ENCODE assay signal across 10 mouse cellular contexts in genomic region chr12:16587767-16588166, GRCm38 (mm10). TPM values are rescaled to one million over a fixed set of nuclear protein-coding genes. Genes with fewer than 3 reads are reported as not detected.
DNase-seq lines count a peak whose midpoint lies in the region; ATAC-seq and TF ChIP-seq lines count a peak whose summit lies in the region.
"Had no signal": no experiment of that assay in that cellular context is flagged by ENCODE, and none has a peak within 500 bp of the region (broad histone marks: within the 10 kb centered on the region; RNA-seq: fewer than 3 reads in every experiment).

No protein-coding gene starts in this region.

- intact Hi-C loops in left cerebral cortex, adult 2 months (cut with DNase I) = no loop called here

- ATAC-seq in forebrain, embryonic 11.5 days (replicated peaks; ENCODE audit: low FRiP score) = no peak
- no peak for ATAC-seq in hindbrain, embryonic 11.5 days (ENCODE audit: low FRiP score)

- H3K27me3 ChIP-seq in forebrain, embryonic 10.5 days (ENCODE audit: poor library complexity, severe bottlenecking) = peaks cover 10% of the 10 kb centered on the region
- no peaks in the 10 kb centered on the region for H3K27me3 ChIP-seq in forebrain, embryonic 11.5 days (ENCODE audit: control insufficient read depth, insufficient read depth, low read length)
- no peaks in the 10 kb centered on the region for H3K27me3 ChIP-seq in hindbrain, embryonic 11.5 days (ENCODE audit: control insufficient read depth, insufficient read depth, low read length)

- H3K9ac ChIP-seq in forebrain, embryonic 11.5 days (ENCODE audit: low read length) = no peak overlapping the region
- no peak overlapping the region for H3K9ac ChIP-seq in hindbrain, embryonic 11.5 days (ENCODE audit: low read depth, low read length)

- peaks cover 64% of the 10 kb centered on the region for H3K4me1 ChIP-seq in forebrain, embryonic 10.5 days
- H3K4me1 ChIP-seq in forebrain, embryonic 11.5 days (replicated peaks; ENCODE audit: control insufficient read depth, insufficient read depth, low read length) = peaks cover 16% of the 10 kb centered on the region
- H3K4me1 ChIP-seq in hindbrain, embryonic 11.5 days (replicated peaks; ENCODE audit: control insufficient read depth, insufficient read depth, low read length) = peaks cover 3% of the 10 kb centered on the region; the same call in 1 of the 2 replicates

- peaks cover 45% of the 10 kb centered on the region; the same call in 1 of the 2 replicates for H3K79me2 ChIP-seq in macrophage (ENCODE audit: inconsistent target)

- H3K27ac ChIP-seq in forebrain, embryonic 10.5 days = no peak overlapping the region
- no peak overlapping the region for H3K27ac ChIP-seq in forebrain, embryonic 11.5 days (ENCODE audit: low read depth, low read length)
- H3K27ac ChIP-seq in hindbrain, embryonic 11.5 days (ENCODE audit: low read depth, low read length) = no peak overlapping the region
- no peak overlapping the region; the same call in 1 of the 2 replicates for H3K27ac ChIP-seq in macrophage
- H3K27ac ChIP-seq in left cerebral cortex, adult 2 months = no peak overlapping the region

- no peak overlapping the region for H3K4me2 ChIP-seq in forebrain, embryonic 11.5 days (ENCODE audit: low read depth, low read length, severe bottlenecking)
- H3K4me2 ChIP-seq in hindbrain, embryonic 11.5 days (replicated peaks; ENCODE audit: low read depth, low read length) = peak overlapping the region; percentile 46

- DNase-seq in forebrain, embryonic 10.5 days (ENCODE audit: extremely low spot score, low spot score) = no peak
- DNase-seq in forebrain, embryonic 11.5 days (ENCODE audit: low spot score) = no peak
- peak; percentile 27 for DNase-seq in ES-CJ7 (ENCODE audit: low read depth, low spot score)
- DNase-seq in hindbrain, embryonic 11.5 days (ENCODE audit: low spot score) = no peak
- no peak for DNase-seq in thymus, postnatal 36 days
- DNase-seq in ovary, adult 18-20 months (ENCODE audit: low spot score) = no peak
- DNase-seq in left cerebral cortex, adult 2 months (ENCODE audit: extremely low spot score in 1 of 2, low spot score in 2 of 2) = no peak
- DNase-seq: cerebellum, adult 9-10 months; left cerebral cortex, postnatal 4 days had no signal

- TF ChIP-seq CTCF in left cerebral cortex, adult 2 months (IDR thresholded peaks at IDR 0.05) = no peak

- H3K9me3 ChIP-seq in forebrain, embryonic 10.5 days = no peaks in the 10 kb centered on the region
- H3K9me3 ChIP-seq in forebrain, embryonic 11.5 days (ENCODE audit: control insufficient read depth, low read length) = no peaks in the 10 kb centered on the region
- H3K9me3 ChIP-seq in hindbrain, embryonic 11.5 days (ENCODE audit: control insufficient read depth, low read length) = no peaks in the 10 kb centered on the region

- no peaks in the 10 kb centered on the region for H3K36me3 ChIP-seq in forebrain, embryonic 10.5 days (replicated peaks)
- no peaks in the 10 kb centered on the region for H3K36me3 ChIP-seq in forebrain, embryonic 11.5 days (ENCODE audit: control insufficient read depth, insufficient read depth, low read length)
- no peaks in the 10 kb centered on the region for H3K36me3 ChIP-seq in hindbrain, embryonic 11.5 days (ENCODE audit: control insufficient read depth, insufficient read depth, low read length)
- no peaks in the 10 kb centered on the region for H3K36me3 ChIP-seq in macrophage (ENCODE audit: inconsistent target)

- H3K4me3 ChIP-seq in forebrain, embryonic 10.5 days = 0 out of 2 replicates have a peak overlapping the region, but pooled peaks have one; percentile 76
- no peak overlapping the region for H3K4me3 ChIP-seq in forebrain, embryonic 11.5 days (ENCODE audit: low read depth, low read length)
- H3K4me3 ChIP-seq in hindbrain, embryonic 11.5 days (ENCODE audit: low read depth, low read length) = no peak overlapping the region
- peak overlapping the region; percentile 85; the same call in 1 of the 2 replicates for H3K4me3 ChIP-seq in macrophage (ENCODE audit: inconsistent target)
- no peak overlapping the region for H3K4me3 ChIP-seq in left cerebral cortex, adult 2 months

- WGBS in forebrain, embryonic 10.5 days = 84% methylated on average over 5 of the region's 5 CpGs
- 78% methylated on average over 5 of the region's 5 CpGs for WGBS in forebrain, embryonic 11.5 days
- WGBS in hindbrain, embryonic 11.5 days = 73% methylated on average over 5 of the region's 5 CpGs
- 91% methylated on average over 5 of the region's 5 CpGs for WGBS in macrophage (ENCODE audit: missing documents)

RNA-seq across cellular contexts. Expression of gene Lpin1, which starts 23.0 kb away (rescaled TPM):
- 3.5 and 4.4 TPM in 2 replicates for polyA plus RNA-seq in forebrain, embryonic 10.5 days (2016; fragmentation: Nextera tagmentation; extraction: Ambion mirVana)
- 6.6 and 7.3 TPM in 2 replicates for polyA plus RNA-seq in forebrain, embryonic 11.5 days (2014; fragmentation: Nextera tagmentation; extraction: Ambion mirVana)
- polyA plus RNA-seq in hindbrain, embryonic 11.5 days (2014; fragmentation: Nextera tagmentation; extraction: Ambion mirVana) = 11.0 and 13.3 TPM in 2 replicates
- 100 to 1,000 TPM in 1 of 26 experiments, 10 to 100 TPM in 15, 1 to 10 TPM in 10; 1.8 to 100 (median 16.6) TPM for total RNA-seq in macrophage (2018; cell fraction: chromatin; rRNA removed)
- total RNA-seq in macrophage (2018; cell fraction: cytosol; rRNA removed) = 10 to 100 TPM in 13 of 26 experiments, 1 to 10 TPM in 13; 3.0 to 40.8 (median 10.1) TPM
- total RNA-seq in macrophage (2018; cell fraction: nucleus; rRNA removed) = 10 to 100 TPM in 13 of 26 experiments, 1 to 10 TPM in 13; 1.7 to 65.1 (median 9.1) TPM
- polyA plus RNA-seq in macrophage (2018) = 6.7 to 25.9 TPM (median 21.7 TPM) in 3 replicates
- 10 to 100 TPM; 21.6 to 26.6 TPM for total RNA-seq in left cerebral cortex, adult 2 months (2021)

Comparison
In these comparisons a context has a peak if more than half of its experiments do, and no peak if none do; other contexts are left out.
1. H3K4me3 ChIP-seq: peak in forebrain, embryonic 10.5 days (single experiment) and macrophage (single experiment); none in forebrain, embryonic 11.5 days (single experiment), hindbrain, embryonic 11.5 days (single experiment) and left cerebral cortex, adult 2 months (single experiment).